Mouse (Mus musculus): Measurements from ENCODE around the gene Kcnk6. TPM values are rescaled to one million over a fixed set of nuclear protein-coding genes. Genes with fewer than 3 reads are reported as not detected.
"Not testable (repeated sequence)": the region's sequence is repeated elsewhere in the genome, so short reads cannot be mapped to it uniquely, and the experiment has no call there.

Gene Kcnk6
- polyA plus RNA-seq, 1 experiment: 5.4 TPM

GRCm38 (mm10) chr7:29202577-29202976, 29.7 kb downstream of the Kcnk6 start:
- no peak for DNase-seq (ENCODE audit: low spot score)

DNA sequence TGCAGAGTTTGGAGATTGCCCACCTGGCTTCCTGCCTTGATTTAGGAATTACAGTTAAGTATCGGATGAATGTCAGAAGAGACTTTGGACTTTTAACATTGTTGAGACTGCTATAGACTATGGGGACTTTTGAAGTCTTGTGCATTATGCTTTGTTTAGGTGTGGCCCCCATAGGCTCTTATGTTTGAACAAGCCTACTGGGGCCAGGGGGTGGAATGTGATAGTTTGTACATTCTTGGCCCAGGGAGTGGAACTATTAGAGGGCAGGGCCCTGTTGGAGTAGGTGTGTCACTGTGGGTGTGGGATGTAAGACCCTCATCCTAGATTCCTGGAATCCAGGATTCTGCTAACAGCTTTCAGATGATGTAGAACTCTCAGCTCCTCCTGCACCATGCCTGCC, 38.1 kb downstream of the Kcnk6 start:
- not testable (repeated sequence) for DNase-seq (ENCODE audit: low spot score)

DNA sequence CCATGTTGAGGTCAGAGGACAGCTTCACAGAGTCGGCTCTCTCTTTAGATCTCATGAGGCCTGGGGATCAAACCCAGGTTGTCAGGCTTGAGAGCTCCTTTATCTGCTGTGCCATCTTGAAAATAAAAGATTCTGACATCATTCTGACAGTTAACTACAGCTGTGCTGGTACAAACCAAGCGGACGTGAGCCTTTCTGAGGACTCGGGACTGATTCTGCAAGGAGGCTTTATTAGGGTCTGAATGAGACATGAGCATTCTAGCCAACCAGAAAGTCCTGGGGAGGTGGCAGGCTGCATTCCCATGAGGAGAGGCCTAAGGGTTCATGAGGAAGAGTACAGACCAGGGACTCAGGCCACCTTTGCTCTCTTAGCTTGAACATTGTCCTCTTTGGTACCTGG, 51.0 kb downstream of the Kcnk6 start:
- DNase-seq (ENCODE audit: low spot score): not testable (repeated sequence)

GRCm38 (mm10) chr7:29180854-29181236, 51.5 kb downstream of the Kcnk6 start:
- DNase-seq (ENCODE audit: low spot score): no peak

- peak; percentile 88 for DNase-seq (ENCODE audit: low spot score)
These were observed 52.0 kb downstream of the Kcnk6 start, which contains the start of gene Psmd8 for GRCm38 (mm10) chr7:29180077-29180853. TSS of gene Psmd8 (minus strand) at chr7:29180701.

DNA sequence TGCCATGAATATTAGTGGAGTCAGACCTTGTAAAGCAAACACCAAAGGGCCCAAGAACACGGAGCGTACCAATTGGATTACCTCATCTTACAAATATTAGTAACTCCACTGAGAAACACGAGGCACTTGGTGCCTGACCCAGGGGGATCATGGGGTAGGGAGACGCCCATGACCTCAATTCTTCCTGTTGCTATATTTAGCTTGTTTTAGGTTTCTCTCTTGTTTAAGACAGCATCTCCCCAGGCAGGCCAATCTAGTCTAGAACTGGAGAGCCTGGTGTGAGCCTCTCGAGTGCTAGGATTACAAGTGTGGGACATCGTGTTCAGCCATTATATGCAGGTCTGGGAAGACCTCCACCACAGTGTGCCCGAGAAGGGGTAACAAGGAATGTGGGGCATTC, 53.0 kb downstream of the Kcnk6 start:
- no peak for DNase-seq (ENCODE audit: low spot score)

GRCm38 (mm10) chr7:29178106-29178505, 54.2 kb downstream of the Kcnk6 start:
- no peak for DNase-seq (ENCODE audit: low spot score)

DNA sequence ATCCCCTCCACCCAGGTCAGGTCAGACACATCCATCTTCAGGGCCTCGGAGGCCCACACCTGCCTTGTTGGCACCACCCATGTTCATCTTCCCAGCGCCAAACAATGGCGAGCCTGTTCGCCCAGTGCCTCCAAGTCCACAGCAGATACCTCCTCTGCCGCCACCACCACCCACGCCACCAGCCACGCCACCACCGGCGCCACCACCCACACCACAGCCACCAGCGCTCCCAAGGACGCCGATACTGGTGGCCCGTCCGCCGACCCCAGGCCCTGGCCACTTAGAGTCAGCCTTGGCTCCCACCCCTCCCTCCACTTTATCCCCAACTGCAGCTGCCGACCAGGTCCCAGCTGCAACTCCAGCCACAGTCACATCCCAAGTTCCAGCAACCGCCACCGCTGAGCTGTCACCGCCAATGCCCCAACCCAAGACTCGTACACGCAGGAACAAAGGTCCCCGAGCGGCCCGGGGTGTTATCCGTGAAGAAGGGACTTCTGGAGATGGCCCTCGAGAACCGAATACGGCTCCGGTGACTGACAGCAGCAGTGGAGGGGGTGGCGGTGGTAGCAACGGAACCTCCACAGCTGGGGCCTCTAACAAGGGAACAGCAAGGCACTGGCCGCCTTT, 59.8 kb downstream of the Kcnk6 start:
- no peak for DNase-seq (ENCODE audit: low spot score)

Other genes with a start within 250 kb of the Kcnk6 start
- gene Ryr1, start 107.3 kb downstream of the Kcnk6 start, polyA plus RNA-seq (2012; rRNA removed): 0.15 and 0.21 TPM in 2 replicates
- 5.6 and 6.7 TPM in 2 replicates for gene Rasgrp4, start 97.7 kb downstream of the Kcnk6 start, polyA plus RNA-seq (2012; rRNA removed)
- 40.5 and 52.7 TPM in 2 replicates for gene Fam98c, start 76.3 kb downstream of the Kcnk6 start, polyA plus RNA-seq (2012; rRNA removed)
- gene Ggn, start 62.3 kb downstream of the Kcnk6 start, polyA plus RNA-seq (2012; rRNA removed): 0.69 and 1.1 TPM in 2 replicates
- 15.6 and 18.4 TPM in 2 replicates for gene Spred3, start 62.1 kb downstream of the Kcnk6 start, polyA plus RNA-seq (2012; rRNA removed)
- gene Psmd8, start 51.8 kb downstream of the Kcnk6 start, polyA plus RNA-seq (2012; rRNA removed): 171 and 187 TPM in 2 replicates
- 4.9 and 6.7 TPM in 2 replicates for gene Catsperg1, start 18.5 kb downstream of the Kcnk6 start, polyA plus RNA-seq (2012; rRNA removed)
- 43.4 and 45.5 TPM in 2 replicates for gene Yif1b, start 5.8 kb upstream of the Kcnk6 start, polyA plus RNA-seq (2012; rRNA removed)
- gene 2200002D01Rik, start 16.0 kb upstream of the Kcnk6 start, polyA plus RNA-seq (2012; rRNA removed): 144 and 178 TPM in 2 replicates
- gene Spint2, start 49.4 kb upstream of the Kcnk6 start, polyA plus RNA-seq (2012; rRNA removed): 485 and 505 TPM in 2 replicates
- 303 and 338 TPM in 2 replicates for gene Ppp1r14a, start 56.8 kb upstream of the Kcnk6 start, polyA plus RNA-seq (2012; rRNA removed)
- gene Dpf1, start 71.4 kb upstream of the Kcnk6 start, polyA plus RNA-seq (2012; rRNA removed): 1.3 and 2.8 TPM in 2 replicates